Mouse (Mus musculus) limb, embryonic 10.5 days (tissue): ENCODE data around the gene Dpp4. TPM values are rescaled to one million over a fixed set of nuclear protein-coding genes. Genes with fewer than 3 reads are reported as not detected.

Experiments
- DNase-seq: peaks from one replicate; pipeline ENCODE4 v3.0.0-alpha.2; 2017; ENCODE audit warnings: low spot score
- H3K27ac ChIP-seq: fragments of 300-500 bp; sonication (generic); 2 replicates; pipeline ENCODE4 v1.5.1; 2016; ENCODE audit warnings: mild to moderate bottlenecking
- H3K27me3 ChIP-seq: fragments of 300-500 bp; sonication (generic); 2 replicates; pipeline ENCODE4 v1.6.1; 2016; ENCODE audit warnings: low read depth, mild to moderate bottlenecking; ENCODE audit not compliant: poor library complexity, severe bottlenecking
- H3K36me3 ChIP-seq: fragments of 300-500 bp; sonication (generic); 2 replicates; pipeline ENCODE4 v1.6.1; 2016; ENCODE audit warnings: mild to moderate bottlenecking, moderate library complexity
- H3K4me1 ChIP-seq: fragments of 300-500 bp; sonication (generic); 2 replicates; pipeline ENCODE4 v1.6.1; 2016
- H3K4me3 ChIP-seq: fragments of 300-500 bp; sonication (generic); 2 replicates; pipeline ENCODE4 v1.5.1; 2016; ENCODE audit warnings: mild to moderate bottlenecking, moderate library complexity
- H3K9me3 ChIP-seq: fragments of 300-500 bp; sonication (generic); replicated peaks from 2 replicates; pipeline ENCODE4 v1.6.1; 2016; ENCODE audit warnings: mild to moderate bottlenecking
- WGBS: fragments of 180-500 bp; shearing (Covaris S2); methylation state at CpG from one replicate; pipeline ENCODE4 v1.1.7; 2016; 5-methylcytosine and 5-hydroxymethylcytosine counted together
- polyA plus RNA-seq: library from polyadenylated mRNA; unstranded; fragments of >200 nt; fragmentation: Nextera tagmentation; extraction: Ambion mirVana; gene quantifications from 2 replicates; pipeline ENCODE4 v1.2.1, GENCODE M21; 2016

Gene Dpp4
- polyA plus RNA-seq, 1 experiment from 2014 or later, result 0.23 TPM

DNA sequence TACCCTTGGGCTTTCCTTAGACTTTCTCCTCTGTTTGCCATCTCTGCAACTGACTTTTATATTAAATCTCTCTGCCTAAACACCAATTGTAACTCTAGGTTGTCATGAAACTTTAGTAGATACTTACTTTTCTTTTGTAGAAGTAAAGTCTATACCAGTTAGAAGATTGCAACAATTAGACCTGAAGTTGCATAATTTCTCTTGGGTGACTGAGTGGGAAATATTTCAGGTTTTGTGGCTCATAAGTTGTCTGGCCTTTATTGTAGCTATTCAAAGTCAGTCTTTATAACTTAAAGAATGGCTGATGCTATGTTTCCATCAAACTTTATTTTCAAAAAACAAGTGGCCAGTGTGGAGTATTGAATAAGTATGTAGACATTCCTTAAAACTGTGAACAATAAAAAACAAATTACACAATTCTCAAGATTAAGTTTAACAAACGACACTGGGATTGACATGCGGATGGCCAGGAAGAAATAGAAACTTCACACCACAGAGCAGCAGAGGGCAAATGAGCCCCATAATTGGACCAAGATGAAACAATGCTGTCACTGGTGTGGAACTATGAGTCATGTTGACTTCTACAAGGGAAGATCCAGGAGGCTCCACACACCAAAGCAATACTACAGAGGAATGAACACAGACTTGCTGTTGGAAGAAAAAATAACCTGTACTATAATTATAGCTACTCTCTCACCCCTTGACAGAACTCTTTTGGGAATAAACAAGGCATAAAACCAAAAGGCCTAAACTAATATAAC, 13.7 kb downstream of the Dpp4 start:
- no peak for DNase-seq
- Histone ChIP-seq H3K4me1 (no peaks in the 10 kb centered on the region), H3K36me3 (no peaks in the 10 kb centered on the region), H3K27me3 (no peaks in the 10 kb centered on the region), H3K9me3 (no peaks in the 10 kb centered on the region), H3K27ac (no peak overlapping the region), H3K4me3 (no peak overlapping the region)
- WGBS, result 91% methylated on average over 2 of the region's 2 CpGs

GRCm38 (mm10) chr2:62397661-62398060, 14.4 kb downstream of the Dpp4 start:
- H3K36me3 ChIP-seq, result no peaks in the 10 kb centered on the region
- 76% methylated on average over 4 of the region's 4 CpGs for WGBS
- H3K27ac ChIP-seq, result no peak overlapping the region
- no peak for DNase-seq
- no peaks in the 10 kb centered on the region for H3K9me3 ChIP-seq
- H3K27me3 ChIP-seq, result no peaks in the 10 kb centered on the region
- H3K4me3 ChIP-seq, result no peak overlapping the region
- no peaks in the 10 kb centered on the region for H3K4me1 ChIP-seq

DNA sequence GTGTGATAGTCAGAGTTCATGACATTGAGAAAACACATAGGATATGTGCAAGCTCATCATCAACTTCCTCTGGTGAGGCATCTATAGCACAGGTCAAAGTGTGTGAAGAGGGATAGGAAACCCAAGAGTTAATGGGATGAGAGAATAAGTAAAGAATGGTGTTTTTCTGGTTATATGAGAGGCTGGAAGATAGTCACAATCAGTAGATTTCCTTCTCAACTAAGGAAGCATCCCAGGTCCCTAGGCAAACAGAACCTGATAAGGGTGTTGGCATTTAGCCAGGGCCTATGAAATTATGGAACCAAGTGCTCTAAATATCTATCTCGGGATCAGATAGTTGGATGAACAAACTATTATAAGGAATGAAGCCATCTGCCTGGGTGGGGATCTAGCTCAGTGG, 15.2 kb downstream of the Dpp4 start:
- no peaks in the 10 kb centered on the region for H3K4me1 ChIP-seq
- H3K4me3 ChIP-seq, result no peak overlapping the region
- 89% methylated on average over 1 of the region's 1 CpGs for WGBS
- no peak overlapping the region for H3K27ac ChIP-seq
- H3K9me3 ChIP-seq, result no peaks in the 10 kb centered on the region
- H3K27me3 ChIP-seq, result no peaks in the 10 kb centered on the region
- no peaks in the 10 kb centered on the region for H3K36me3 ChIP-seq
- DNase-seq, result no peak

DNA sequence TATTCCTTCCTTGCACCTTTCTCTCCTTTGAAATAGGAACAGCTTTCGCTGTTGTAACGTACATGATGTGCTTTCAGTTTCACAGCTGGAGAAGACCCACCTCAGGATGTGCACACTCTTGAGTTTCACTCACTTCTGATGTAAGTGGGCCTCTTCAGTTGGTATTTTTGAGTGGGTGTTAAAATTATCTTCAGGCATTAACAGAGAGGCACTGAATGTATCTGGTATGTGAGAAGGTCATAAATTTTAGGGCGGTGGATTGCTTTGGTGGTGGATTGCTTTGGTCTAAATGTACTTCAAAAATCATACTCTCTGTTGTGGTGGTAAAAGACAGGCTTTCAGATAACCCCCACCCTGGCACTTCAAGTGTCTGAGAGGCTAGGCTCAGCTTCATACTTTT, 17.2 kb downstream of the Dpp4 start:
- no peak overlapping the region for H3K4me3 ChIP-seq
- WGBS, result 94% methylated on average over 3 of the region's 3 CpGs

DNA sequence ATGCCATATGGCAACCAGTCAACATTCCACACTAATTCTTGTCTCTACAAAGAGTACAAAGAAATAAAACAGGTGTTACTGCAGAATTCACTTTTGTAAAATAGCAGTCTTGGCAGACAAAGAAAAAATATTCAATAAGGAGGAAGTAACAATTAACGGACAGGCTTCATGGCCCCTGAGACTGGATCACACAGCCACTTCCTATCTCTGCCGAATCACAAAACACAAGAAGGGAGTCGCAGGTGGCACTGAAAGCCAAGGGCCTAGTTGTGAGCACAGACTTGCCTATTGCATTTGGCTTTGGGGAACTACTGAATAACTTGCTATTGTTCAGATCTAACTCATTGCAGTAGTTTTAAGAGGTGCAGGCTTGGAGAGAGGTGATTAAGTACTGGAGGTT, 19.9 kb downstream of the Dpp4 start:
- Histone ChIP-seq H3K36me3 (no peaks in the 10 kb centered on the region), H3K27ac (no peak overlapping the region), H3K4me3 (no peak overlapping the region), H3K9me3 (no peaks in the 10 kb centered on the region), H3K27me3 (no peaks in the 10 kb centered on the region), H3K4me1 (no peaks in the 10 kb centered on the region)
- DNase-seq, result no peak
- 89% methylated on average over 3 of the region's 3 CpGs for WGBS

More for the DNA sequence above, 17.2 kb downstream of the Dpp4 start:
- Histone ChIP-seq H3K4me1 (no peaks in the 10 kb centered on the region), H3K36me3 (no peaks in the 10 kb centered on the region), H3K27me3 (no peaks in the 10 kb centered on the region), H3K27ac (no peak overlapping the region), H3K9me3 (no peaks in the 10 kb centered on the region)
- no peak for DNase-seq

- no peaks in the 10 kb centered on the region for H3K4me1 ChIP-seq
- no peak overlapping the region for H3K27ac ChIP-seq
- 90% methylated on average over 12 of the region's 12 CpGs for WGBS
- no peaks in the 10 kb centered on the region for H3K36me3 ChIP-seq
- no peaks in the 10 kb centered on the region for H3K9me3 ChIP-seq
- no peak for DNase-seq
- H3K27me3 ChIP-seq, result no peaks in the 10 kb centered on the region
- no peak overlapping the region for H3K4me3 ChIP-seq
Observed at GRCm38 (mm10) chr2:62390961-62391461, 21.0 kb downstream of the Dpp4 start.

GRCm38 (mm10) chr2:62390305-62390704, 21.7 kb downstream of the Dpp4 start:
- no peak overlapping the region for H3K27ac ChIP-seq
- no peaks in the 10 kb centered on the region for H3K9me3 ChIP-seq
- no peaks in the 10 kb centered on the region for H3K27me3 ChIP-seq
- H3K36me3 ChIP-seq, result no peaks in the 10 kb centered on the region
- no peak for DNase-seq
- WGBS, result 75% methylated on average over 3 of the region's 3 CpGs
- no peak overlapping the region for H3K4me3 ChIP-seq
- H3K4me1 ChIP-seq, result no peaks in the 10 kb centered on the region

- Histone ChIP-seq H3K27me3 (no peaks in the 10 kb centered on the region), H3K27ac (no peak overlapping the region), H3K36me3 (no peaks in the 10 kb centered on the region), H3K4me3 (no peak overlapping the region), H3K9me3 (no peaks in the 10 kb centered on the region), H3K4me1 (no peaks in the 10 kb centered on the region)
- WGBS, result 91% methylated on average over 4 of the region's 4 CpGs
- DNase-seq, result no peak
Observed at GRCm38 (mm10) chr2:62388841-62389240, 23.2 kb downstream of the Dpp4 start.

DNA sequence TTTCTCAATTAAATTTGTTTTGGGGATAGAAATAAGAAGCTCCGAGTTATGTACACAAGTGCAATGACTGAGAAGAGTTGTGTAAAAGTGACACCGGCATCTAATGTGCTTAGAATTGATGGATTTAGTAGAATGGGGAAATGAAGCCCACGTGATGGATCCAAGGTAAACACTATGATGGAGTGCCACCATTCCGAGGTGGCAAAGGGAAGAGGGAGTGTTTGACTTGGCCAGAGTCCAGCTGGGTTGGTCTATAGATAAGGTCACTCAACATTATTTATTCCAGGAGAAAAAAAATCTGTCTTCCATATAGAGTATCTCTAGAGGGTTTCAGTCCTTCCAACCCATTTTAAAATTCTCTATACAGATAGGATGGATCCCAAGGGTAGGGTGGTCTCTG, 28.8 kb downstream of the Dpp4 start:
- Histone ChIP-seq H3K4me1 (no peaks in the 10 kb centered on the region), H3K36me3 (no peaks in the 10 kb centered on the region), H3K4me3 (no peak overlapping the region), H3K27me3 (no peaks in the 10 kb centered on the region), H3K27ac (no peak overlapping the region), H3K9me3 (no peaks in the 10 kb centered on the region)
- DNase-seq, result no peak
- WGBS, result 78% methylated on average over 4 of the region's 4 CpGs

DNA sequence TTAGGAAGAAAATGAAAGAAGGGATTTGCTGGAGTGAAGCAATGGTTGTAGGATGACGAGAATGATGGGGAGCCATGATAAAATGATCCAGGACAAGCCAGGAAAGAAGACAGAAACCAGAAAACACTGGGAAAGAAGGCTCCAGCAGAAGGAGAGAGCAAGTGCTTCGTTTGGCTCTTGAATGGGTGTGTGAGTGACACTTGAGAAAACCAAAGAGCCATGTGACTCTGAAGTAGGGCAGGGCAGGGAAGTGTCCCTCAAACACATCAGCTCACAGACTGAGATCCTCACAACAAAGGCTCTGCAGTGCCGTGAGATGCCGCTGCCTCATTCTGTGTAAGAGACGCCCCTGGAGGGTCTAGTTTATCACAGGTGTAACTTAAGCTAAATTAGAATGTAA, 29.6 kb downstream of the Dpp4 start:
- no peak for DNase-seq
- H3K27me3 ChIP-seq, result no peaks in the 10 kb centered on the region
- no peaks in the 10 kb centered on the region for H3K36me3 ChIP-seq
- no peak overlapping the region for H3K27ac ChIP-seq
- no peaks in the 10 kb centered on the region for H3K4me1 ChIP-seq
- 80% methylated on average over 5 of the region's 5 CpGs for WGBS
- H3K4me3 ChIP-seq, result no peak overlapping the region
- H3K9me3 ChIP-seq, result no peaks in the 10 kb centered on the region

- no peak for DNase-seq
- H3K4me1 ChIP-seq, result no peaks in the 10 kb centered on the region
- no peaks in the 10 kb centered on the region for H3K9me3 ChIP-seq
- no peaks in the 10 kb centered on the region for H3K36me3 ChIP-seq
- no peak overlapping the region for H3K4me3 ChIP-seq
- WGBS, result 84% methylated on average over 6 of the region's 6 CpGs
- H3K27ac ChIP-seq, result no peak overlapping the region
- H3K27me3 ChIP-seq, result no peaks in the 10 kb centered on the region
Observed at GRCm38 (mm10) chr2:62381756-62382155, 30.3 kb downstream of the Dpp4 start.

GRCm38 (mm10) chr2:62373692-62374091, 38.3 kb downstream of the Dpp4 start:
- Histone ChIP-seq H3K36me3 (no peaks in the 10 kb centered on the region), H3K4me3 (no peak overlapping the region), H3K27ac (no peak overlapping the region), H3K27me3 (no peaks in the 10 kb centered on the region), H3K9me3 (no peaks in the 10 kb centered on the region), H3K4me1 (no peaks in the 10 kb centered on the region)
- 88% methylated on average over 11 of the region's 11 CpGs for WGBS
- DNase-seq, result no peak

- 74% methylated on average over 2 of the region's 2 CpGs for WGBS
- DNase-seq, result no peak
Observed at GRCm38 (mm10) chr2:62370048-62370447, 42.0 kb downstream of the Dpp4 start.

More at GRCm38 (mm10) chr2:62370048-62370447, 42.0 kb downstream of the Dpp4 start:
- Histone ChIP-seq H3K27ac (no peak overlapping the region), H3K27me3 (no peaks in the 10 kb centered on the region), H3K9me3 (no peaks in the 10 kb centered on the region), H3K4me3 (no peak overlapping the region), H3K36me3 (no peaks in the 10 kb centered on the region), H3K4me1 (no peaks in the 10 kb centered on the region)
